Mouse (Mus musculus): ENCODE data around the gene Ankrd13c.
"Not testable (repeated sequence)": the region's sequence is repeated elsewhere in the genome, so short reads cannot be mapped to it uniquely, and the experiment has no call there.

The Ankrd13c gene

DNA sequence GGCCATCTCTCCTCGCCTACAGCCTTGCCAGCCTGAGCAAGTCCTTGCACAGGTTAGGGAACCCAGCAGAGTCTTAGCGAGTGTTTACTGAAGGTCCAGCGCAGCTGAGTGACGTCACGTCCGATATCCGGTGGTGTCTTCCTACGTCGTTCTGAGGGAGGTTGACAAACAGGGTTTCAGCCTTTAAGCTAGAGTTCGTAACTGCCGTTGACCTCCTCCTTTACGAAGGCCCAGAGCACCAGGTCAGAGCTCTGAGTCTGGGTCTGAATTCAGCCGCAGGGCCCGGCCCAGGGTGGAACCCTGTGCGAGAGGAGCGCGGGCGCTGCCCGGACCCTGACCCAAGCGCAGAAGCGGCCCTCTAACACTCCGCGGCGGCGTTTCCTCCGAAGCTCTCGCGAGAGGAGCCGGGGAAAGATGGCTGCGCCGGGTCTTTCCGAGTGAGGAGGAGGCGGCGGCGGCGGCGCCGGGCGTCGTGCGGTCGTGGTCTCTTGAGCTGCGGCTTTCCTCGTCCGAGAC is at the start of gene Ankrd13c:
Gene Ankrd13c, plus strand, starts transcription at position 397 of the 516 bp plus-strand sequence.
- DNase-seq = peak; percentile 96

DNA sequence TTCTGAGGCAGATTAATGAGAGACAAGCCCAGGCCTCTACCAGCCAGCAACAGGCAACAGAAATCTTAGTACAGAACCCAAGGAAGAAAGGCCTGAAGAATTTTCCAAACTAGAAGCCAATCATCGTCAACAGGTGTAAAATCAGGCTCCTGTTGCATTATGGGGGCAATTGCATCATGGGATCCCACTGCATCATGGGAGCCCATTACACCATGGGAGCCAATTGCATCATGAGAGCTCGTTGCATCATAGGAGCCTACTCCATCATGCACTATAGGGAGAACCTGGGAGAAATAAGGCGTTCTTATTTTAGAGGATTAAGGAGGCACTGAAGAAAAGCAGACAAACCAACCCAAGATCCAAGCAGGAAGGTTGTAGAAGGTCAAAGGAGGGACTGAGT is 49.4 kb upstream of the Ankrd13c start:
- no peak for DNase-seq

DNA sequence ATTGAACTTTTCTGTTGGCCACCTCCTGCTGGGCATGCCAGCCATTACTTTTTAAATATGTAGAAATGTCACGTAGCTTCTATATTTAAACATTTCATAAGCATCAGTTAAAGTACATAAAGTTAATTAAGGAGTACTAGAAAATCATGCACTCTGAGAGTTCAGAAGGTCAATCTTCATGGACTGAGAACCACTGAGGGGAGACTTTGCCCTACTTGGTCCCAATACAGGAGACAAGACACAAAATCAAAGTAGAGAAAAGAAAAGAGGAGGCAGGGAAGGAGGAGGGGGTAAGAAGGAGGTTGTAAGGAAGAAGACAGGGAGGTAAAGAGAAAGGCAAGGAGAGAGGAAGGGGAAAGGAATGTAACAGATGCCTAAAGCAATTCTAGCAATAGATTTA is 47.1 kb upstream of the Ankrd13c start:
- no peak for DNase-seq

DNA sequence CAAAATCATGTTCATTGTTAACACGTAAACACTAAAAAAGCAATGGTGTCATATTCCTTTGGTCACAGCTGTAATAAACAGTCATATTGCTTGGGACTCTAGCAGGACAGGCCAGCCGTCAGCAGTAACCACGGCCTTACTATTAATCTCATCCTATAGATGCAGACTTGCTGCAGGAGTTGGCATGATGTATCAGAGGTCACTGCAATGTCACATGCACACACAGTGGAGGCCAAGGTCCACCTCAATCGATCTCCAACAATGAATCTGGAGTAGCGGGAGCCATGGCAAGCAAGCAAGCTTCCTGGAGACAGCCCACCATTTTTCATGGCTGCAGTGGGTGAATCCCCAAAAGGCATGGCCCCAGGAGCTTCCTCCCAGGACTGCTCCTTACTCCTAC is 45.3 kb upstream of the Ankrd13c start:
- no peak for DNase-seq

GRCm38 (mm10) chr3:157908166-157908565 is 38.9 kb upstream of the Ankrd13c start:
- no peak for DNase-seq

DNA sequence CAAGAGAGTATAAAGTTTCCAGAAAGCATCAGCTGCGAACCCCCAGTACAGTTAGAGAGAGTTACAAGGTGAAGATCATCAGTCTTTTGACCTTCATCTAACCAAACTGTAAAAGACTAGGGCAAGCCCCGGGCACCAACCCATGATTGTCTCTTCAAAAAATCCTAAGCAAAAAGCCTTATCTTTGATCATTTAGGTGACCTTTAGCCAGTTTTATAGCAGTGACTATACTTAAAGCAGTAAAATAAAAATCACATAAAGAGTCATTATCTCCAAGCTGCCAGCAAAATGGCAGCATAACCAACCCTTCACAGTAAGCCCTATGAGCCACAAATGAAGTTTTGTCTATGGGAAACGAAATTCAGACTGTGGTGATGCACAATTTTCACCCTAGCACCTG is 36.8 kb upstream of the Ankrd13c start:
- DNase-seq = no peak

GRCm38 (mm10) chr3:157912155-157912554 is 34.9 kb upstream of the Ankrd13c start:
- no peak for DNase-seq

DNA sequence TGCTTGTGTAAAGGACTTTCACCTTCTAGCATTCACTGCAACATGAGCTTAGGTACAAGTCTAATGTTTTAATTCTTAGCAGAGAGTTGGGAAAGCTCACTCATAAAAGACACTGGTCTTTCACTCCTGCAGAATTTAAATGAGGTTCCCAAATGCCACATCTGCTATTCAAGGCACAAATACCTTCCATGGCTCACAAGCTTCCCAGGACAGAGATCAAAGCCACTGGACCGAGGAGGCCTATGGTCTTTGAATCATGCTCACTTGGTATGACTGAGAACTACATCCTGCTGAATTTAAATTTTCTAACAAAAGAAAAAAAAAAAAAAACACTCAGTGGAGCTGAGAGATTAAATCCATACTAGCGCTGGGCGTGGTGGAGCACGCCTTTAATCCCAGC is 30.7 kb upstream of the Ankrd13c start:
- DNase-seq = no peak

DNA sequence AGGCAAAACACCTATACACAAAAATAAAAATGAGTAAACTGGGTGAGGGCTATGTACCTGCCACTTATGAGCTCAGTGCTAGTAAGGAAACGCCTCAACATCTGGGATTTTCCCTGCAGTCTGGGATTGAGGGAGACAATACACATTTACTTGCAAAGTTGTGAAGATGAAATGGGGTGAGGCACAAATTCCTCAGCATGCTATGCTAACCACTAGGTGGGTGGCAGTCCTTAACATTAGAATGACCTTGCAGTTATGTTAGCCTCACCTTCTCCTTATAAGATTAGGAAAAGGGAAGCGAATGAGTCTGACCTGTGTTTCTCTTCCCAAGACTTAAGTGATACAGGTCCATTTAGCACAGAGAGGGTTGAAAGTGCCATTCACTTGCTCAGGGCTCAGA is 25.7 kb upstream of the Ankrd13c start:
- DNase-seq = no peak

- DNase-seq = no peak
Measured at GRCm38 (mm10) chr3:157923268-157923835, 23.7 kb upstream of the Ankrd13c start.

GRCm38 (mm10) chr3:157924692-157925328 is 22.2 kb upstream of the Ankrd13c start, which contains the start of gene Cth:
Gene Cth, minus strand, starts transcription at chr3:157925077.
- peak; percentile 96 for DNase-seq

GRCm38 (mm10) chr3:157925706-157926510 is 21.1 kb upstream of the Ankrd13c start:
- no peak for DNase-seq

- DNase-seq = no peak
Measured at GRCm38 (mm10) chr3:157926761-157927160, 20.3 kb upstream of the Ankrd13c start.

DNA sequence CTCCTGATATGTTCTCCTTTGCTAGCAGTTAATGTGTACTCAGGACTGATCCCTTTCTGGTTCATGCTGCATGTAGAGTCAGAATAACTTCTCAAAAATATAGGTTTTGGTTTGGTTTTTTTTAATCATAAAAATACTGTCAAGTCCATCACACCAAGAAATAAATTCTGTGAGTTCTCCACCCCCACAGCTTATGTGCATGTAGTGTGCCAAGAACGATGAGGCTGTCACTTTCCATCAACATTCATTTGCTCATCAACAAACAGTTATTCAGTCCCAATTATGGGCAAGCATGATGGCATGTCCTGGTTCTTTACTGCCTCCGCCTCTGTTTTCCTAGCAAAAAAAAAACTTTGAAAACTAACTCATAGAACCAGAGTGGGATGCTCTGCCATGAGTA is 18.3 kb upstream of the Ankrd13c start:
- peak; percentile 85 for DNase-seq

DNA sequence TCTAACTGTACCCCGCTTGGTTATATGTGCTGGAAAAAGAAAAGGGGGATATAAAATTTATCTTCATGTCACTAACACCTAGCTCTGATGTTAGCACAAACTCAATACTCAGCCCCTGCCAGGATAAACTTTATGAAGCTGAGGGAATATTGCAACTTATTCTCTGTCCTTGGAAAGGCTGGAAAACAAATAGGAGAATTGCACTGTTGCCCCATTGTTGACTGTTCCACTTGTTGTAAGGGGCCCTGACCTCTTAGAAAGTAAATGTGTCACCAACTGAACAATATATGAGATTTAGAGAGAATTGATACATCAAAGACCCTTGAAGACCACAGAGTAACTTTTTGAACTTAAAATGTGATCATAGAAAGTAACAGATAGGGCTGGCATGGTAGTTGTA is 17.6 kb upstream of the Ankrd13c start:
- DNase-seq = no peak

GRCm38 (mm10) chr3:157931592-157931991 is 15.4 kb upstream of the Ankrd13c start:
- no peak for DNase-seq

DNA sequence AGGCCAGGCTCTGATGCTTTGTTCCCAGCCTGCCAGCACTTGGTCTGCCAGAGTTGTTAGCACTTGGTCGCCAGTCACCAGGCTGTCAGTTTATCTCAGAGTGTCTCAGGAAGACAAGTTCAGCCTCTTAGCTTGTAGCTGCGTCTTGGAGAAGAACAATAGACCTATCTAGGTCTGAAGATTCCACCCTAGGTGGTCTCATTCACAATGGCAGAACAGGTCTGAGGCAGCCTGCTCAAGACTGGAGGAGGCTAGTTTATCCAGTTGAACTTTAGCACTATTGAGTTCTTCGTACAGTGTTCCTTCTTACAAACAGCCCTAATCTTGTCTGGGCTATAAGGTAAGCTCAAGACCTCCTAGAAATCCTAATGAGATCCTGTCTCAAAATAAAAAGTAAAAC is 15.0 kb upstream of the Ankrd13c start:
- DNase-seq = no peak

DNA sequence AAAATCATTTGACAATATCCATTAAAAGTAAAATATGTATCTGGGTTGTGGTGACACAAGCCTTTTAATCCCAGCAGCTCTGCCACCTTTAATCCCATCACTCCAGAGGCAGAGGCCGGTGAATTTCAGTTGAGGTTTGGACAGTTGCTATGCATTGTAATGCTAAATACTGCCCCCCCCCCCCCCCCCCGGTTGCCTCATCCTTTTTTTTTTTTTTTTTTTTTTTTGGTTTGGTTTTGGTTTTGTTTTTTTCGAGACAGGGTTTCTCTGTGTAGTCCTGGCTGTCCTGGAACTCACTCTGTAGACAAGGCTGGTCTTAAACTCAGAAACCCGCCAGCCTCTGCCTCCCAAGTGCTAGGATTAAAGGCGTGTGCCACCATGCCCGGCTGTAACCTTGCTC is 13.8 kb upstream of the Ankrd13c start:
- not testable (repeated sequence) for DNase-seq

- no peak for DNase-seq
Measured at GRCm38 (mm10) chr3:157934301-157934823, 12.7 kb upstream of the Ankrd13c start.

- no peak for DNase-seq
Measured at GRCm38 (mm10) chr3:157938585-157938984, 8.5 kb upstream of the Ankrd13c start.

DNA sequence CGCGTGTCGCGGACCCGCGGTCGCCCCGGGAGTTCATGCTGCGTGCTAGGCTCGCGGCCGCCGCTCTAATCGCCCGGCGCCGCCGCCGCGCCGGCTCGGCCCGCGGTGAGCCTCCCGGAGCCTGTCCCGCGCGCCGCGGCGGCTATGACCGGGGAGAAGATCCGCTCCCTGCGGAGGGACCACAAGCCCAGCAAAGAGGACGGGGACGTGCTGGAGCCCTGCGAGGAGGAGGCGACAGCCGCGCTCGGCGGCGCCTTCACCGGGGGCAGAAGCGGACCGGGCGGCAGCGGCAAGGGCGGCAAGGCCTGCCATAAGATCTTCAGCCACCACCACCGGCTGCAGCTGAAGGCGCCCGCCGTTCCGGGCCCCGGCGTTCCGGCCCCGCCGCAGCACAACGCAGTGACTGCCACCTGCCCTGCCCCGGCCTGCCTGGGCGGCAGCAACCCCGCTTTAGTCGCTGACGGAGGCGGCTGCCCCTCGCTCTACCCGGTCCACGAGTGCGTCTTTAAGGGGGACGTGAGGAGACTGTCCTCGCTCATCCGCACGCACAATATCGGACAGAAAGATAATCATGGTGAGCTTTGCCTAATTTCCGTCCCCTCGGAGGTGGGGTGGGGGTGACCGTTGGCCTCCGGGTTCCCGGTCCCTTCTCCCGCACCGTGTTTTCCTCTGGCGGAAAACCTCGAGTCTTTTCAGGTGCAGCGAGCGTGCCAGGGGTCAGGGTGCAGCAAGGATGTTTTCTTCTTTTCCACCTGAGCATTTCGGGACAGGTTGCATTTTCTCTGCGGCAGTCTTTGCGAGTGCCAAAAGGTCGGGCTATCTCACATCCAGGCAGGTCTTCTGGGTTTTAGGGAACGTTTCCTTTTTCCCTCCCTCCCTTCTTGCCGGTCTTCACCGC is 593 bp downstream of the Ankrd13c start:
- DNase-seq = no peak

- no peak for DNase-seq
Measured at GRCm38 (mm10) chr3:157952716-157953115, 5.7 kb downstream of the Ankrd13c start.

- DNase-seq = no peak
Measured at GRCm38 (mm10) chr3:157955466-157955865, 8.4 kb downstream of the Ankrd13c start.

Measured in retina, postnatal 1 day (tissue).